Mouse (Mus musculus): ENCODE measurements around the gene Oit3. TPM values are rescaled to one million over a fixed set of nuclear protein-coding genes. Genes with fewer than 3 reads are reported as not detected.

The Oit3 gene
- not detected in 2 replicates for polyA plus RNA-seq (2012; ENCODE audit: insufficient read depth, insufficient read length, missing spikeins)

- Histone ChIP-seq H3K4me3 (ENCODE audit: insufficient read depth, low read depth, low read length) (no peak within 1 kb of the TSS), H3K4me1 (ENCODE audit: control insufficient read depth, insufficient read depth, insufficient read length, low read length) (peaks cover 24% of the 10 kb centered on the region), H3K27ac (replicated peaks; ENCODE audit: low read depth, low read length) (no peak within 1 kb of the TSS)
Measured at GRCm38 (mm10) chr10:59441735-59442134, at the start of gene Oit3. TSS of gene Oit3 (minus strand) at chr10:59441778.

- Histone ChIP-seq H3K4me3 (ENCODE audit: insufficient read depth, low read depth, low read length) (no peak overlapping the region), H3K4me1 (ENCODE audit: control insufficient read depth, insufficient read depth, insufficient read length, low read length) (no peaks in the 10 kb centered on the region), H3K27ac (replicated peaks; ENCODE audit: low read depth, low read length) (no peak overlapping the region)
Measured at GRCm38 (mm10) chr10:59490920-59491319, 49.3 kb upstream of the Oit3 start.

GRCm38 (mm10) chr10:59489411-59489810 lies 47.8 kb upstream of the Oit3 start:
- no peaks in the 10 kb centered on the region for H3K4me1 ChIP-seq (ENCODE audit: control insufficient read depth, insufficient read depth, insufficient read length, low read length)
- H3K4me3 ChIP-seq (ENCODE audit: insufficient read depth, low read depth, low read length): no peak overlapping the region
- no peak overlapping the region for H3K27ac ChIP-seq (replicated peaks; ENCODE audit: low read depth, low read length)

DNA sequence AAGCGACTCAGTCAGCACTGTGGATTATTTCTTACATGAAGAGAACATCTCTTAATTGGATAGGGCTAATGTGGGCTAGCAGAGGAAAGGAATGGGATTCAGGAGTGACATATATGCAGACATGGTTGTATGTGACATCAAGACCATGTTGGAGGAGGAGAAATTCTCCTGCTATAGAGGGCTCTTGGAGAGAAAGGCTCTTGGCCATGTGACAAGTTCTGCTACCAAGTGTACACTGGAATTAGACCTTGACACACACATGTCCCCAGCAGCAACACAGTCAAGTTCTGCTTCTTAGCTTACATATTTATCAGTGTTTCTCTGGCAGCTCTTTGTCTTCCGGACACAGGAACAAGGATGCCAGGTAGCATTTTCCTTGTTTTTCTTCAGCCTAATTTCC lies 45.8 kb upstream of the Oit3 start:
- H3K4me3 ChIP-seq (ENCODE audit: insufficient read depth, low read depth, low read length): no peak overlapping the region
- no peaks in the 10 kb centered on the region for H3K4me1 ChIP-seq (ENCODE audit: control insufficient read depth, insufficient read depth, insufficient read length, low read length)
- no peak overlapping the region for H3K27ac ChIP-seq (replicated peaks; ENCODE audit: low read depth, low read length)

DNA sequence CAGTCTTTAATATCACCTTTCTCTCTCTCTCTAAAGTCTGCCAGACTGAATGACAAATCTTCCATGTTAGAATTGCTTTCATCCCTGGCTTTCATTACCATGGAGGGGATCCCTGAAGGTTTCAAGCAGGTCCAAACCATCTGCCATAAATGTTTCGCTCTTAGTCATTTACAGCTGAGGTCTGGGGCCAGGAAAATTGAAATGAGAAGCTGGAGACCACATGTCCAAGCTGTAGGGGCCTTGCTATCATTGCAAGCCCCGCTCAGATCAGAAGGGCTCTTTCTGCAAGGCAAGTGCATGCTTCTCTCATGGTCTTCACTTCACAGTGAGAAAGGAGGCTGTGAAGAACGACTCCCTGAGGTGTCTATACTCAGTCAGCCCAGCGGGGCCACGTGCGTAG lies 42.7 kb upstream of the Oit3 start:
- H3K4me1 ChIP-seq (ENCODE audit: control insufficient read depth, insufficient read depth, insufficient read length, low read length): no peaks in the 10 kb centered on the region
- H3K27ac ChIP-seq (replicated peaks; ENCODE audit: low read depth, low read length): no peak overlapping the region
- no peak overlapping the region for H3K4me3 ChIP-seq (ENCODE audit: insufficient read depth, low read depth, low read length)

DNA sequence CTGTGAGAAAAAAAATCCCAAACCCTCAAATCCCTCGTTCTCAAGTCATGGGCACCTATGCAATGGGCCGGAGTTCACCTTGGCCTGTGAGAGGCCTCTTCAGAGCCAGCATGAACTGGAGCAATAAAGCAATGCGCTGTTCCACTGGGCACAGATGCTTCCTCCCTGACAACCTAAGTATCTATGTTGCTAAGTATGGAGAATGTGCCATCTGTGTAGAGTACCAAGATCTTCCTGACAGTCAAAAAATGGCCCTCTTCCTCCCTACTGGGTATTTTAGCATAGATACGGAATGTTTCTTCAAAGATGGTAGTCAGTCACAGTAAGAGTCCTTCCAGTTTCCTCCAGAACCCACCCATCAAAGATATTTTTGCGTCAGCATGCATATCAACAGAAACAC lies 39.8 kb upstream of the Oit3 start:
- no peak overlapping the region for H3K4me3 ChIP-seq (ENCODE audit: insufficient read depth, low read depth, low read length)
- no peak overlapping the region for H3K27ac ChIP-seq (replicated peaks; ENCODE audit: low read depth, low read length)
- no peaks in the 10 kb centered on the region for H3K4me1 ChIP-seq (ENCODE audit: control insufficient read depth, insufficient read depth, insufficient read length, low read length)

GRCm38 (mm10) chr10:59470451-59470850 lies 28.9 kb upstream of the Oit3 start:
- no peak overlapping the region for H3K27ac ChIP-seq (replicated peaks; ENCODE audit: low read depth, low read length)
- no peak overlapping the region for H3K4me3 ChIP-seq (ENCODE audit: insufficient read depth, low read depth, low read length)
- no peaks in the 10 kb centered on the region for H3K4me1 ChIP-seq (ENCODE audit: control insufficient read depth, insufficient read depth, insufficient read length, low read length)

DNA sequence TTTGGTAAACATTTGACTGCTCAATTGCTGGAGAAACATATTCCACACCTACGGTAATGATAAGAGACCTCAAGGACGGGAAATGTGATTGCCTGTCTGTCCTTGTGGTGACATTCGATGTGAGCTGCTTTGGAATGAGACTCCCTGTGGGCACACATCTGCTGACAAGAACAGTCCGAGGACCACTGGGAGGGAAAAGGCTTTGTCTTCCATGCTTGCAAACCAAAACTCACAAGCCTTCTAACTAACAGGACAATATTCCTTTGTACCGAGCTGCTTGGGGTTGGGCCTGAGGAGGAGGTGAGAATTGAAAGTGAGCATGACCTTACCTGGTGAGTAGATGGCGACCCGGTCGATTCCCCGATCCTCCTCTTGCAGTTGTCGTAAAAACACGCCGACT lies 25.7 kb upstream of the Oit3 start:
- Histone ChIP-seq H3K4me3 (ENCODE audit: insufficient read depth, low read depth, low read length) (no peak overlapping the region), H3K27ac (replicated peaks; ENCODE audit: low read depth, low read length) (no peak overlapping the region), H3K4me1 (ENCODE audit: control insufficient read depth, insufficient read depth, insufficient read length, low read length) (no peaks in the 10 kb centered on the region)

DNA sequence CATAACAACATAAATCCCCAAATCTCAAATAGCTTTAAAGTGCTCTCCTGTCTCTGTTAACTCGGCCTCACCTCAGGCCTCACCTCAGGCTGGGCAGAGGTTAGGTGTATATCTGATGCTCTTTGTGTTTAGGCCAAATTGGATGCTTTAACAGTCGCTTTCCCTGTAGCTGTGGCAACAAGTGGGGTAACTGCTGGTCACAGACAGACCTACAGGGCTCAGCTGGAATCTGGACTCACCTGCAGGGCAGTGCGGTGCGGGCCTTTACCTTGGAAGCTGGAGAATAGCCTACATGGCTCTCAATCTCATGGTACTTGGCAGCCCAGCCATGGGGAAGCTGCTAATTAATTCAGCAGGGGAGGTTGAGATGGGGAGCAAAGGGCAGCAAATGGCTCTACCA lies 25.0 kb upstream of the Oit3 start:
- H3K27ac ChIP-seq (replicated peaks; ENCODE audit: low read depth, low read length): no peak overlapping the region
- no peak overlapping the region for H3K4me3 ChIP-seq (ENCODE audit: insufficient read depth, low read depth, low read length)
- no peaks in the 10 kb centered on the region for H3K4me1 ChIP-seq (ENCODE audit: control insufficient read depth, insufficient read depth, insufficient read length, low read length)

DNA sequence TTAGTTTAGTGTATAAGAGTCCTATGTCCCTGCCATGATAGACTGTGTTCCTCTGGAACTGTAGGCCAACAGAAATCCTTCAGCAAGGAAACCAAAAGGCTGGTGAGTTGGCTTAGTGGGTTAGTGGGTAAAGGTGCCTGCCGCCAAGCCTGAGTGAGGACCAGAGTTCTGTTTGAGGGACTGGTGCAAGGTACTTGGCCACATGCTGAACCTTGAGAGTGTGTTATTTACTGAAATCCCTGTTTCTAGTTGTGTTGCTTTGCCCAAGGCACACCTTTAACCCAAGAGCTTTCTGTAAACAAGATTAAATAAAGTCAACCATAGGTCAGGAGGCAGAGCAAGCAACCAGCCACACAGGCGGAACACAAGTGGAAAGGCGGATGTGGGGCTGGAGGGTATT lies 24.0 kb upstream of the Oit3 start:
- Histone ChIP-seq H3K4me1 (ENCODE audit: control insufficient read depth, insufficient read depth, insufficient read length, low read length) (no peaks in the 10 kb centered on the region), H3K27ac (replicated peaks; ENCODE audit: low read depth, low read length) (no peak overlapping the region), H3K4me3 (ENCODE audit: insufficient read depth, low read depth, low read length) (no peak overlapping the region)

DNA sequence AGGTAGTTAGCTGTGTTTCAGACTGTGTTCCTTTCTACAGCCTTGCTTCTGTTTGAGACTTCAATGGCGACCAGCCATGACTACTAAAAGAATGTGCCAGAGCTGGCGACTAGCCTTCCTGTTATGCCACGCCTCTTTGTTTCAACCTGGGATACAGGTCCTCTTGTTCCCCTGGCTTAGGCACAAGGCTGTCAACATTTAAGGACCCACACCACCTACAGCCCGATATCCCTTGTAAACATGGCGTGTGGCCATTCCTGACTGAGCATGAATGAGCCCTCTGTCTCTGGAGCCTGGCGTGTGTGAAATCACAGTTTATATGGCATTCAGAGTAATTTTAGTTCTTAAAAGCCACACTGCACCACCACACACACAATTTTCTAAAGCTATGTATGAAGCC lies 20.7 kb upstream of the Oit3 start:
- Histone ChIP-seq H3K27ac (replicated peaks; ENCODE audit: low read depth, low read length) (no peak overlapping the region), H3K4me3 (ENCODE audit: insufficient read depth, low read depth, low read length) (no peak overlapping the region), H3K4me1 (ENCODE audit: control insufficient read depth, insufficient read depth, insufficient read length, low read length) (no peaks in the 10 kb centered on the region)

DNA sequence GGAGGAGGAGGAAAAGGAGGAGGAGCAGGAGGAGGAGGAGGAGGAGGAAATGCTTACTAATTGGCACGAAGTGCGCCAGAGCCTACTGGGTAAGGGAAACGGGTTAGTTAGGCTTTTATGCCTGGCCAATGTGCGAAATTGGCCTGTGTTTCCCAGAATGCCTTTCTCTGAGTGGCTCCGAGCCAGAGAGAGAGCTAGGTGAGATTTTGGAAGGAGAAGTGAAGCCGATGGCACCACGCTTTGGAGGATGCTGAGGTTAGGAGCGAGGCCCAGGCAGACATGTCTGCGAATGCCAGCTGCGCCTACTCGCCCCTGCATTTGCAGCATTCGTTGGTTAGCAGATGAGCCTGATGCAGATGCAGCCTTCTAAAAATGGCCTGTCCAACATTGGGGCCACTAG lies 18.2 kb upstream of the Oit3 start:
- Histone ChIP-seq H3K4me3 (ENCODE audit: insufficient read depth, low read depth, low read length) (no peak overlapping the region), H3K27ac (replicated peaks; ENCODE audit: low read depth, low read length) (no peak overlapping the region), H3K4me1 (ENCODE audit: control insufficient read depth, insufficient read depth, insufficient read length, low read length) (no peaks in the 10 kb centered on the region)

GRCm38 (mm10) chr10:59454631-59455030 lies 13.1 kb upstream of the Oit3 start:
- Histone ChIP-seq H3K4me1 (ENCODE audit: control insufficient read depth, insufficient read depth, insufficient read length, low read length) (no peaks in the 10 kb centered on the region), H3K4me3 (ENCODE audit: insufficient read depth, low read depth, low read length) (no peak overlapping the region), H3K27ac (replicated peaks; ENCODE audit: low read depth, low read length) (no peak overlapping the region)

DNA sequence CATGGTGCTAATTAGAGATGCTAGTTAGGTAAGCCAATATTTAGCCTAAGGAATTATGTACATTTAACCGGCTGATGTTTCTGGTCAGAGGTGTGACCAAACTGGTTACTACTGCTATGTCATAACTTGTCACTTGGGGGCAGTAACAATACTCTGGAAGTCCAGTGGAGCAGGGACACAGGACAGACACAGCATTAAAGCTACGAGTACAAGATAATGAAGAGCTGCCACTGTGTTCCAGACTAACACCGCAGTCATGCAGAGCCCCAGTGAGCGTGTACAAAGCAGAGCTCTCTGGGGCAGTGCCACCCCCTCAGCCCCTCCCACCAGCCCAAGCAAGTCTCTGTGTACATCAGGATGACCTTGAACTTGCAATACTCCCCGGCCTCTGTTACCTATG lies 10.3 kb upstream of the Oit3 start:
- H3K4me1 ChIP-seq (ENCODE audit: control insufficient read depth, insufficient read depth, insufficient read length, low read length): peaks cover 3% of the 10 kb centered on the region
- H3K4me3 ChIP-seq (ENCODE audit: insufficient read depth, low read depth, low read length): no peak overlapping the region
- no peak overlapping the region for H3K27ac ChIP-seq (replicated peaks; ENCODE audit: low read depth, low read length)

DNA sequence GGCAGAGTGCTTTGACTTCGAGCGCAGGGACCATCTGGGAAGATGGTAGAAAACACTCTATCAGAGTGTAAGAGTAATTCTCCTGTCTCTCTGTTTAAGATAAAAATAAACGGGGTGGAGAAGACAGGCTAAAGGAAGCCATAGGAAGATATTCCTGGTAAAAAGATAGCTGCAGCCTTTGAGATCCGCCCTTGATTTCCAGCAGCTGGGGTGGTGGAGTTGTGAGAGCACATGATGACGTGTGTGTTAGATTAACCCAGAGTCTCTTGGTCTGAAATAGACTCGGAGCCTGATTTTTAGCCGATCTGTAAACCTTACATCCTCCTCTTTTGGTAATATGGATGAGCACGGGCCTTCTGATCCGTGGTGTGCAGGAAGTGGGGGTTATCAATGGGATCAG lies 6.0 kb upstream of the Oit3 start:
- no peak overlapping the region for H3K4me3 ChIP-seq (ENCODE audit: insufficient read depth, low read depth, low read length)
- H3K4me1 ChIP-seq (ENCODE audit: control insufficient read depth, insufficient read depth, insufficient read length, low read length): peaks cover 3% of the 10 kb centered on the region
- 0 out of 2 replicates have a peak overlapping the region, but pooled peaks have one; percentile 18 for H3K27ac ChIP-seq (replicated peaks; ENCODE audit: low read depth, low read length)

GRCm38 (mm10) chr10:59446911-59447437 lies 5.4 kb upstream of the Oit3 start:
- H3K27ac ChIP-seq (replicated peaks; ENCODE audit: low read depth, low read length): 0 out of 2 replicates have a peak overlapping the region, but pooled peaks have one; percentile 18
- H3K4me1 ChIP-seq (ENCODE audit: control insufficient read depth, insufficient read depth, insufficient read length, low read length): peaks cover 4% of the 10 kb centered on the region
- no peak overlapping the region for H3K4me3 ChIP-seq (ENCODE audit: insufficient read depth, low read depth, low read length)

GRCm38 (mm10) chr10:59444635-59445034 lies 3.1 kb upstream of the Oit3 start:
- no peak overlapping the region for H3K27ac ChIP-seq (replicated peaks; ENCODE audit: low read depth, low read length)
- no peak overlapping the region for H3K4me3 ChIP-seq (ENCODE audit: insufficient read depth, low read depth, low read length)
- H3K4me1 ChIP-seq (ENCODE audit: control insufficient read depth, insufficient read depth, insufficient read length, low read length): peaks cover 17% of the 10 kb centered on the region
